Mouse (Mus musculus) intestine, embryonic 14.5 days (tissue): ENCODE results near the gene Tifab. TPM values are rescaled to one million over a fixed set of nuclear protein-coding genes. Genes with fewer than 3 reads are reported as not detected.
A peak's percentile ranks its signal among the peaks of the same experiment; 100 is the strongest.
"Not testable (repeated sequence)": the region's sequence is repeated elsewhere in the genome, so short reads cannot be mapped to it uniquely, and the experiment has no call there.

Experiments used
- ATAC-seq: fragments of 200-750 bp; cut with Nextera tagmentation; replicated peaks from 2 replicates; pipeline ENCODE4 v1.8.0; 2017; ENCODE audit warnings: low read depth, moderate number of reproducible peaks, moderate TSS enrichment, moderate library complexity; ENCODE audit not compliant: low FRiP score, low TSS enrichment
- DNase-seq: peaks from one replicate; pipeline ENCODE4 v3.0.0-alpha.2; 2018; ENCODE audit warnings: low spot score
- H3K27ac ChIP-seq: fragments of 300-500 bp; sonication (generic); 2 replicates; pipeline ENCODE4 v1.5.1; 2014; ENCODE audit warnings: low read depth, mild to moderate bottlenecking, control low read depth
- H3K27me3 ChIP-seq: fragments of 300-500 bp; sonication (generic); replicated peaks from 2 replicates; pipeline ENCODE4 v1.6.1; 2014; ENCODE audit warnings: low read length, control low read depth; ENCODE audit not compliant: control insufficient read depth, insufficient read depth
- H3K36me3 ChIP-seq: fragments of 300-500 bp; sonication (generic); 2 replicates; pipeline ENCODE4 v1.6.1; 2014; ENCODE audit warnings: low read length, control low read depth; ENCODE audit not compliant: control insufficient read depth, insufficient read depth
- H3K4me1 ChIP-seq: fragments of 300-500 bp; sonication (generic); replicated peaks from 2 replicates; pipeline ENCODE4 v1.6.1; 2014; ENCODE audit warnings: low read length, control low read depth, mixed read lengths; ENCODE audit not compliant: control insufficient read depth, insufficient read depth
- H3K4me2 ChIP-seq: fragments of 300-500 bp; sonication (generic); 2 replicates; pipeline ENCODE4 v1.6.1; 2014; ENCODE audit warnings: low read length
- H3K4me3 ChIP-seq: fragments of 300-500 bp; sonication (generic); 2 replicates; pipeline ENCODE4 v1.5.1; 2014; ENCODE audit warnings: low read depth, low read length, control low read depth, mixed read lengths
- H3K9ac ChIP-seq: fragments of 300-500 bp; sonication (generic); 2 replicates; pipeline ENCODE4 v1.6.1; 2014; ENCODE audit warnings: mild to moderate bottlenecking, low read length
- H3K9me3 ChIP-seq: fragments of 300-500 bp; sonication (generic); 2 replicates; pipeline ENCODE4 v1.6.1; 2016; ENCODE audit warnings: low read length, control low read depth; ENCODE audit not compliant: control insufficient read depth
- WGBS: fragments of 180-500 bp; shearing (Covaris S2); extraction: QIAGEN DNeasy Blood & Tissue Kit; methylation state at CpG from one replicate; pipeline ENCODE4 v1.1.7; 2014; 5-methylcytosine and 5-hydroxymethylcytosine counted together
- polyA plus RNA-seq: library from polyadenylated mRNA; unstranded; fragments of >200 nt; fragmentation: Nextera tagmentation; extraction: Ambion mirVana; gene quantifications from 2 replicates; pipeline ENCODE4 v1.2.1, GENCODE M21; 2014

The Tifab gene
- polyA plus RNA-seq, 1 experiment from 2014 or later: 1.6 TPM

DNA sequence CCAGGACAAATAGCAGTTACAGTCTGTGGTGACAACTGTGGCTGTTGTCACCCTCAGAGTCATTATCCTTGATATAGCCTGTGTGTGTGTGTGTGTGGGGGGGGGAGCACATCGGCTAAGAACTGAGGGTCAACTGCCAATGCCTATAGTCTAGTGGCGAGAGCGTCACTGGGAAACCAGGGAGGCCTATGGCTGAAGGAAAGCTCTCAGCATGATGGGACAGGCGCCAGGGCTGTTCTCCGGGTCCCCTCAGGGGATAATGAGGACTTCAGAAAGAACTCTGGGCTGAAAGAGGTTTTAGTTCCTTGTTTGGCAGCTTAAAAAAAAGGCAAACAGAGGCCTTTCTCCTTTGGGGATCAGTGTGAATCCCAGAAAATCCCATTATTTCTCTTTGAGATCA lies 35.9 kb upstream of the Tifab start:
- no peak for ATAC-seq
- WGBS: 64% methylated on average over 5 of the region's 5 CpGs
- H3K9ac ChIP-seq: no peak overlapping the region

DNA sequence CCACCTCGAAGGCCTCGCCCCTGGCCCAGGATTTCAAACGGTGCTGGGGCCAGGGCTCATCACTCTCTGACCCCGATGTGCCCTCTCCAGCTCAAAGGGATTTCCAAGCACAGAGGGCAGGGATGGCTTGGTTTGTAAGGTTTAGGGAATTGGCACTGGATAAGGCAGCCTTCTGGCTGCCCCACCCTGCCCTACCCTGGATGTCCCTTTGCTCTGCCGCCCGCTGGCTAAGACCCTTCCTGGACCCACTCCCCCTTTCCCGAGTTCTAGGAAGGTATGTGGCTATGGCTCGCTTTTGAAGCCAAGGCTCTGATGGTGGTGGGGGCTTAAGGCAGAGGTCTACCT lies 30.4 kb upstream of the Tifab start:
- Histone ChIP-seq H3K36me3 (no peaks in the 10 kb centered on the region), H3K4me1 (peaks cover 9% of the 10 kb centered on the region), H3K9ac (no peak overlapping the region; the same call in 1 of the 2 replicates), H3K27ac (no peak overlapping the region), H3K4me3 (0 out of 2 replicates have a peak overlapping the region, but pooled peaks have one; percentile 15), H3K27me3 (peaks cover 11% of the 10 kb centered on the region; the same call in 1 of the 2 replicates), H3K4me2 (peak overlapping the region; percentile 45), H3K9me3 (no peaks in the 10 kb centered on the region)
- 32% methylated on average over 8 of the region's 8 CpGs for WGBS
- ATAC-seq (no peak), DNase-seq (no peak)

More for the DNA sequence above, 35.9 kb upstream of the Tifab start:
- Histone ChIP-seq H3K36me3 (no peaks in the 10 kb centered on the region), H3K4me3 (no peak overlapping the region), H3K4me1 (no peaks in the 10 kb centered on the region), H3K4me2 (no peak overlapping the region), H3K27me3 (peaks cover 35% of the 10 kb centered on the region), H3K27ac (no peak overlapping the region), H3K9me3 (no peaks in the 10 kb centered on the region)
- DNase-seq: no peak

GRCm38 (mm10) chr13:56208225-56209066 lies 29.8 kb upstream of the Tifab start:
- H3K36me3 ChIP-seq: no peaks in the 10 kb centered on the region
- ATAC-seq (no peak; the same call in 1 of the 2 replicates), DNase-seq (no peak)
- H3K4me2 ChIP-seq: peak overlapping the region; percentile 45
- H3K9me3 ChIP-seq: no peaks in the 10 kb centered on the region
- no peak overlapping the region; the same call in 1 of the 2 replicates for H3K27ac ChIP-seq
- WGBS: 6% methylated on average over 35 of the region's 35 CpGs
- 0 out of 2 replicates have a peak overlapping the region, but pooled peaks have one; percentile 15 for H3K4me3 ChIP-seq
- no peak overlapping the region; the same call in 1 of the 2 replicates for H3K9ac ChIP-seq
- H3K27me3 ChIP-seq: peaks cover 11% of the 10 kb centered on the region; the same call in 1 of the 2 replicates
- peaks cover 9% of the 10 kb centered on the region for H3K4me1 ChIP-seq

DNA sequence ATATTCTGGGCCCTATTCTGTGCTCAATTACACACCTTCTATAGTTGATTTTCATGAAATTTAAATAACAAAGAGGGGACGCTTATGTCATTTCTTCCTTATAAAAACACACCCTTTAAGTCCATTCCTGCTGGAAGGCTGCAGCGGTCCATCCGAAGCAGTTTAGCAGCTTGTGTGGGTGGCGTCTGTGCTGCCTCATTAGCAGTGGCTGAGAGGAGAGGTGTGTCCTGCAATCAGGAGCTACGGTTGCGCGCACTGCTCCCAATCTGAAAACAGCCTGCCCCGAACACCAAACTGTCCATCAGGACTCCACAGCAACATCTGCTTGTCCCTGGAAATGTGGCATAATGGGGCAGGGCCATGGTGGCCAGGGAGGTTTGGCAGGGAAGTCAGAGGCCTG lies 20.8 kb upstream of the Tifab start:
- Histone ChIP-seq H3K4me2 (no peak overlapping the region), H3K9me3 (no peaks in the 10 kb centered on the region), H3K4me1 (no peaks in the 10 kb centered on the region), H3K9ac (no peak overlapping the region), H3K36me3 (no peaks in the 10 kb centered on the region), H3K27me3 (peaks cover 10% of the 10 kb centered on the region), H3K4me3 (no peak overlapping the region), H3K27ac (no peak overlapping the region)
- no peak for ATAC-seq
- no peak for DNase-seq
- WGBS: 73% methylated on average over 8 of the region's 8 CpGs

DNA sequence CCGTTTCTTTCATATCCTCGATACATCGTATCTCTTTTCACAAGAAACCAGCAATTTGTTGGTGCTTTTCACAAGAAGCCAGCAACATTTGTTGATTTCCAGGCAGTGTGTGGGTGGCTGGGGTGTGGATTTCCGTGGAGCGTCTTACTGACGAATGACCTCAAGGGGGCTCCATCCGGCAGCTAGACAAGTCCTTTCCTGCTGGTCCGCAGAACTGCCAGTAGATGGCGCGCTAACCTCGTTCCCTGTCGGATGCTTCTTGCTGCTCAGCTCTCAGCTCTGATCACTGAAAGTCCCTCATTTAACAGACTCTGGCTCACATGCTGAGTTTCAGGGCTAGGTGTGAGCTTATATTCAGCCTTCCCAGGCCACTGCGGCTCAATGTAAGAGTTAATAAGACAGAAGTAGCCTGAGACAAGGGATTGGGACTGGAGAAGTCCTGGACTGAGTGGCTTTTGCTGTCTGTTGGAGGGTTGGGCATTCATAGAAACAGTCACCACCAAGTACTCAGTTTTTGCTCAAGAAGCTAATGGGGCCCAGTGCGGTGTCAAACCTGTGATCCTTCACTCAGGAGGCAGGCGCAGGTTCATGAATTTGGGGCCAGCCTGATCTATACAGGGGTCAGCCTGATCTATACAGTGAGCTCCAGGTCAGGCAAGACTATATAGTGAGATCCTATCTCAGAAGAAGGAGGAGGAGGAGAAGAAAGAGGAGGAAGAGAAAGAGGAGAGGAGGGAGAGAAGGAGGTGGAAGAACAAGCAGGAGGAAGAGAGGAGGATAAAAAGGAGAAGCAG lies 19.0 kb upstream of the Tifab start:
- H3K36me3 ChIP-seq: no peaks in the 10 kb centered on the region
- no peaks in the 10 kb centered on the region for H3K4me1 ChIP-seq
- H3K4me2 ChIP-seq: no peak overlapping the region
- peaks cover 10% of the 10 kb centered on the region for H3K27me3 ChIP-seq
- ATAC-seq: peak; percentile 81
- peak; percentile 92 for DNase-seq
- H3K4me3 ChIP-seq: no peak overlapping the region
- 12% methylated on average over 15 of the region's 15 CpGs for WGBS
- H3K9ac ChIP-seq: no peak overlapping the region
- no peak overlapping the region for H3K27ac ChIP-seq
- no peaks in the 10 kb centered on the region for H3K9me3 ChIP-seq

DNA sequence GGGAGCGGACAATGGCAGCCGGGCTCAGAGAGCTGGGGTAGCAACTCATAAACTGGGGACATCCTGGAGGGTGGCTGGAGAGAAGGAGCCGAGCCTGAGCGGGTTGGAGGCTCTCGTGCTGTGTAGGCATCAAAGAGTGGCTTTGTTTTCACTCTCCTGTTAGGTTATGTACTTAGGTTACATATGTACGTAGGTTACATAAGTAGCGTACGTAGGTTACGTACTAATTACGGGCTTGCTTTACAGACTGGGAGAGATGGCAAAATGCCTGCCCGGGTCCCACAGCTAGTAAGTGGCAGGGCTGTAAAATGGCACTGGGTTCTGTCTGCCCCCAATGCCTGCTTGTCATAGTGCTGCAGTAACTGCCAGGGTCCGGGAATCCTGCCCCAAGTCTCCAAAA lies 18.3 kb upstream of the Tifab start:
- no peak overlapping the region for H3K4me2 ChIP-seq
- DNase-seq (no peak), ATAC-seq (0 out of 2 replicates have a peak, but pooled peaks have one; percentile 23)
- H3K4me3 ChIP-seq: no peak overlapping the region
- H3K27ac ChIP-seq: no peak overlapping the region
- peaks cover 10% of the 10 kb centered on the region for H3K27me3 ChIP-seq
- 73% methylated on average over 12 of the region's 12 CpGs for WGBS
- no peaks in the 10 kb centered on the region for H3K9me3 ChIP-seq
- H3K9ac ChIP-seq: no peak overlapping the region
- H3K4me1 ChIP-seq: no peaks in the 10 kb centered on the region
- H3K36me3 ChIP-seq: no peaks in the 10 kb centered on the region

GRCm38 (mm10) chr13:56195824-56196223 lies 17.1 kb upstream of the Tifab start:
- H3K4me1 ChIP-seq, H3K9ac ChIP-seq, H3K4me3 ChIP-seq, DNase-seq, H3K4me2 ChIP-seq, ATAC-seq, H3K36me3 ChIP-seq, H3K9me3 ChIP-seq, H3K27ac ChIP-seq: not testable (repeated sequence)
- peaks cover 10% of the 10 kb centered on the region for H3K27me3 ChIP-seq
- 80% methylated on average over 11 of the region's 11 CpGs for WGBS

DNA sequence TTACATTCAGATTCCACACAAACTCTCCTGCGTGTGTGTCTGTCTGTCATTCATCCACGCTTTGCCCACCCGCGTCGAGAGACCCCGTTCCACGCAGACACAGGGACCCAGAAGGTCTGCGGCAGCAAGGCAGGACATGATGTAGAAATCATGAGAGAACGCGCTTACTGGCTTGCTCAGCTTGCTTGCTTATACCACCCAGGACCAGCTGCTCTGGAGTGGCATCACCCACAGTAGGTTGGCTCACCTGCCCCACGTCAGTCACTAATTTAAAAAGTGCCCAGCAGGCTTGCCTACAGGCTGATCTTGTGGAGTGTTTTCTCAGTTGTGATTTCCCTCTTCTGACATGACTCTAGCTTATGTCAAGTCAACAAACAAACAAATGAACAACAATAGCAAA lies 15.5 kb upstream of the Tifab start:
- not testable (repeated sequence) for DNase-seq, H3K9me3 ChIP-seq, H3K4me2 ChIP-seq, H3K36me3 ChIP-seq, H3K9ac ChIP-seq, H3K27ac ChIP-seq, ATAC-seq, H3K4me1 ChIP-seq, H3K4me3 ChIP-seq, H3K27me3 ChIP-seq
- WGBS: 84% methylated on average over 11 of the region's 11 CpGs
